Mouse (Mus musculus) forebrain, embryonic 16.5 days (tissue): Measurements from ENCODE around the gene Cnih4. TPM values are rescaled to one million over a fixed set of nuclear protein-coding genes. Genes with fewer than 3 reads are reported as not detected.
A peak's percentile ranks its signal among the peaks of the same experiment; 100 is the strongest.

Source experiments
- ATAC-seq: fragments of 200-750 bp; cut with Nextera tagmentation; 2 replicates; pipeline ENCODE4 v1.8.0; 2017; ENCODE audit warnings: mild to moderate bottlenecking, moderate library complexity
- H3K27ac ChIP-seq: fragments of 300-500 bp; sonication (generic); 2 replicates; pipeline ENCODE4 v1.5.1; 2014; ENCODE audit warnings: low read length, control low read depth
- H3K27me3 ChIP-seq: fragments of 300-500 bp; sonication (generic); replicated peaks from 2 replicates; pipeline ENCODE4 v1.6.1; 2014; ENCODE audit warnings: low read length; ENCODE audit not compliant: control insufficient read depth, insufficient read depth
- H3K36me3 ChIP-seq: fragments of 300-500 bp; sonication (generic); 2 replicates; pipeline ENCODE4 v1.6.1; 2014; ENCODE audit not compliant: control insufficient read depth, insufficient read depth
- H3K4me1 ChIP-seq: fragments of 300-500 bp; sonication (generic); replicated peaks from 2 replicates; pipeline ENCODE4 v1.6.1; 2014; ENCODE audit warnings: low read length; ENCODE audit not compliant: control insufficient read depth, insufficient read depth
- H3K4me2 ChIP-seq: fragments of 300-500 bp; sonication (generic); 2 replicates; pipeline ENCODE4 v1.6.1; 2014; ENCODE audit warnings: mild to moderate bottlenecking, low read length, control low read depth
- H3K4me3 ChIP-seq: fragments of 300-500 bp; sonication (generic); replicated peaks from 2 replicates; pipeline ENCODE4 v1.5.1; 2014; ENCODE audit warnings: mild to moderate bottlenecking, low read length, control low read depth
- H3K9ac ChIP-seq: fragments of 300-500 bp; sonication (generic); replicated peaks from 2 replicates; pipeline ENCODE4 v1.6.1; 2014; ENCODE audit warnings: low read depth, low read length, control low read depth
- H3K9me3 ChIP-seq: fragments of 300-500 bp; sonication (generic); 2 replicates; pipeline ENCODE4 v1.6.1; 2016; ENCODE audit warnings: low read length; ENCODE audit not compliant: control insufficient read depth
- WGBS: fragments of 180-500 bp; shearing (Covaris S2); extraction: QIAGEN DNeasy Blood & Tissue Kit; methylation state at CpG from one replicate; pipeline ENCODE4 v1.1.7; 2014; 5-methylcytosine and 5-hydroxymethylcytosine counted together
- polyA plus RNA-seq: library from polyadenylated mRNA; unstranded; fragments of >200 nt; fragmentation: Nextera tagmentation; extraction: Ambion mirVana; gene quantifications from 2 replicates; pipeline ENCODE4 v1.2.1, GENCODE M21; 2015

The Cnih4 gene
- polyA plus RNA-seq, 1 experiment from 2014 or later = 70.0 TPM

DNA sequence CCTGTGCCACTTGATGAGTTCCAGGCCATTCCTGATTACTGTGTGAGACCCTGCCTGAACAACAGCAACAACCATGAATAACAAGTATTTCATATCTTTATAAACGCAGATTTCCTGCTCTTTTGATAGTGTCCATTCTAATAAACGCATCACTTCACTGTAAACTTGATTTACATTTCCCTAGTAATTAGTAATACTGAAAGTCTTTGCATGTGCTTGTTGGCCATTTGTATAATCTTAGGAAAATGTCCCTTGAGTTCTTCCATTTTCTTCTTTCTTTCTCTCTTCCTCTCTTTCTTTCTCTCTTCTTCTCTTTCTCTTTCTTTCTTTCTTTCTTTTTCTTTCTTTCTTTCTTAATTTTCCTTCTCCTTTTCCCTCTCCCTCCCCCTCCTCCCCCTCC, 1.7 kb downstream of the Cnih4 start:
- Histone ChIP-seq H3K4me2 (no peak overlapping the region), H3K4me1 (peaks cover 17% of the 10 kb centered on the region), H3K27me3 (no peaks in the 10 kb centered on the region), H3K36me3 (no peaks in the 10 kb centered on the region), H3K4me3 (no peak overlapping the region), H3K27ac (no peak overlapping the region), H3K9me3 (no peaks in the 10 kb centered on the region), H3K9ac (no peak overlapping the region)
- ATAC-seq = no peak
- WGBS = 92% methylated on average over 2 of the region's 2 CpGs

DNA sequence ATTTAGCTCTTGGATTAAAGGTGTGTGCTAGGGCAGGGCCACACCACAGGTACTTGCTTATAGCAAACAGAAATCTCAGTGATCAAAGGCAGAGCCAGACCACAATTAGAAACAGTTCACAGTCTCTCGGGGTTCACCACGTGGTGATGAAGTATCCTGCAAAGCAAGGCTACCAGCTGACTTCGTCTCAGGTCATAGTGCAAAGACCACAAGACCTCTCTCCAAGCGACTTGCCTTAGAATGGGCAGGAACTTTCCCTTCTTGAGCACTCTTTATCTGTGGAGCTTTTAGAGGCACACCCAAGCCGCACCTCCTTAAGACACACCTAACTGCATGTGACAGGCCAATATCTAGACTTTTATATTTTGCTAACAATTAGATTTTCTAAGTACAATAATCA, 4.0 kb downstream of the Cnih4 start:
- 73% methylated on average over 5 of the region's 5 CpGs for WGBS
- no peaks in the 10 kb centered on the region for H3K9me3 ChIP-seq
- H3K27me3 ChIP-seq = no peaks in the 10 kb centered on the region
- no peak overlapping the region for H3K4me2 ChIP-seq
- ATAC-seq = no peak
- peaks cover 25% of the 10 kb centered on the region for H3K4me1 ChIP-seq
- H3K27ac ChIP-seq = no peak overlapping the region
- no peaks in the 10 kb centered on the region for H3K36me3 ChIP-seq
- H3K9ac ChIP-seq = no peak overlapping the region
- no peak overlapping the region for H3K4me3 ChIP-seq

DNA sequence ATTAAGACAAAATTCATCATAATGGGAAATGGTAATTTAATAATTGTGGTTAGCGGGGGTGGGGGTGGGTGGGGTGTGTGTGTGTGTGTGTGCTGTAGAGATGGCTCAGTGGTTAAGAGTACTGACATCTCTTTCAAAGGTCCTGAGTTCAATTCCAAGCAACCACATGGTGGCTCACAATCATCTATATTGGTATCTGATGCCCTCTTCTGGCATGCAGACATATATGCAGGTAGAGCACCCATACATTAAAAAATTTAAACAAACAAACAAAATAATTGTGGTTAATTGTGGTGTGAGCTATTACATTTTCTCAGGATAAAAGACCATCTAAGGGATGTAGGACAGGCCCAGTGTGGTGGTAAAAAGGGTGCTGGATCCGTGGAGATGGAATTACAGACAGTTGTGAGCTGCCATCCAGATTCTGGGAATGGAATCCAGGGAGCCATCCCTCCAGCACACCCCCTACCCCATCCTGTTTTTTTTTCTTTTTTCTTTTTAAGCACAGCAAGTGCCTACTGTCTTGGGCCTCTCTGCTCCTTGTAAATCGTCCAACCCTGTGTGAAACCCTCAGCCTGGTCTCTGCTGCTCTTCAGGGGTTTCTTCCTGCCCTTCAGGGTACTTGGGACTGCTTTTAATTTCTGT, 5.0 kb downstream of the Cnih4 start:
- H3K27me3 ChIP-seq = no peaks in the 10 kb centered on the region
- 69% methylated on average over 3 of the region's 3 CpGs for WGBS
- no peaks in the 10 kb centered on the region; the same call in 1 of the 2 replicates for H3K36me3 ChIP-seq
- H3K9ac ChIP-seq = no peak overlapping the region
- no peak overlapping the region for H3K4me2 ChIP-seq
- no peak for ATAC-seq
- H3K4me1 ChIP-seq = peaks cover 25% of the 10 kb centered on the region
- no peak overlapping the region for H3K4me3 ChIP-seq
- H3K9me3 ChIP-seq = no peaks in the 10 kb centered on the region
- no peak overlapping the region for H3K27ac ChIP-seq

DNA sequence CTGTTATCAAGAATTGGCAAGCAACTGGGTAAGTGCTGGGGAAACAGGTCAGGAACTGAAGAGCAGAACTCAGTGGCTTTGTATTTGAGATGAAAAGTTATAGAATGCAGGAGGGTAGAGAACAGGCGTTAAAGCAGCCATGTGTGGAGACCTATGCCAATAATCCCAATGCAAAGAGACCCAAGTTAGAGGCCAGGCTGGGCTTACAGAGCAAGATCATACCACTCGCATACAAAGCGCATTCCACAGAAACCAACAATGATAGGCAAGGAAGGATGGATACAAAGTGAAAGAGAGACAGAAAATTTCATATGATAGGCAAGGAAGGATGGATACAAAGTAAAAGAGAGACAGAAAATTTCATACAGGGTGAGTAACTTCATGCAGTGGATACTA, 5.9 kb downstream of the Cnih4 start:
- H3K36me3 ChIP-seq = no peaks in the 10 kb centered on the region; the same call in 1 of the 2 replicates
- no peak overlapping the region for H3K27ac ChIP-seq
- no peak overlapping the region for H3K9ac ChIP-seq
- ATAC-seq = peak; percentile 35
- H3K27me3 ChIP-seq = no peaks in the 10 kb centered on the region
- no peaks in the 10 kb centered on the region for H3K9me3 ChIP-seq
- H3K4me2 ChIP-seq = no peak overlapping the region
- WGBS = 61% methylated on average over 3 of the region's 3 CpGs
- peaks cover 17% of the 10 kb centered on the region for H3K4me1 ChIP-seq
- peak overlapping the region; percentile 84; the same call in 1 of the 2 replicates for H3K4me3 ChIP-seq

DNA sequence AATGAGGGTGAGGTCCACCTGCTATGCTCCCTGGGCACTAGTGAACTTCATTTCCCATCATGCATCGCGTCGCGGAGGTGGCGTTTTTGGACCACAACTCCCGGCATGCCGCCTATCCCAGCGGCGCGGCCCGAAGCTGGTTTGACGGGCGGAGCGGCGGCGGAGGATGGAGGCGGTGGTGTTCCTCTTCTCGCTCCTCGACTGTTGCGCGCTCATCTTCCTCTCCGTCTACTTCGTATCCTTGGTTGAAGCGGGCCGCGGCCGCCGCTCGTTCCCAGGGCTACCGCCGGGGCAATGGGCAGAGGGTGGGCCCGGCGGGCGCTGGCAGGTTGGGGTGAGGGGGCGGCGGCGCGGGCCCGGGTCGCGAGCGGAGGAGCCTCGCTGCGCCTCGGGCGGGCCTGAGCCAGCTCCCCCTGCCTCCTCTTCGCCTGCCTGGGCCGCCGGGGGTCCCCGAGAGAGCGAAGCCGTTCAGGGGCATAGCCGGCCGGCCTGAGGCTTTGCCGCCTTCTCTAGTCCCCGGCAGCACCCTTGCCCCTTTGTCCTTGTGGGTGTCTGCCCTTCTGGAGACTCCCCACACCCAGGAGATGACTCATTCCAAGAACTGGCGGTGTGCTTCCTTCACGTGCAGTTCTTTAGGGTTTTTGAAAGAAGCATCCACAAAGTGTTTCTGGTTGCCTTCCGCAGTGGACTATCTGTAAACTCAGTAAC, 6.5 kb downstream of the Cnih4 start:
- ATAC-seq = peak; percentile 93
- Histone ChIP-seq H3K4me2 (peak overlapping the region; percentile 74), H3K9me3 (no peaks in the 10 kb centered on the region), H3K36me3 (no peaks in the 10 kb centered on the region; the same call in 1 of the 2 replicates), H3K27me3 (no peaks in the 10 kb centered on the region), H3K9ac (peak overlapping the region; percentile 92), H3K27ac (peak overlapping the region; percentile 90), H3K4me3 (peak overlapping the region; percentile 84), H3K4me1 (peaks cover 15% of the 10 kb centered on the region)
- under 1% methylated on average over 48 of the region's 59 CpGs for WGBS

DNA sequence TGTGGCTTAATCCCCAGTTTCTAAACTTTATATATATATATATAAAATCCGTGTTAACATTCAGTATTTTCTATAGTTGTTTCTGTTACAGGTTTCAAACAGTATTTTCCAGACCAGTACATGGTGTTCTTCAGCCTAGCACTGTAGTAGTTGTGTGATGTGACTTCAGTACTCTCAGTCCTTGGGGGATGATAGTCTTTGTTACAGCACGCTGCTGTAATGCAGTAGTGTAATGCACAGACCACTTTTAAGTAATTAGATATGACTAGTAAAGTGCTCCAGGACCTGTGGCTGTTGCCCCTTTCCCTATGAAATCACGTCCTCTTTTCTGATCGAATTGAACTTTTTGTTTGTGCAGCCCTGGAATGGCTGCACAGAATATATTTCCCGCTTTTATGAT, 7.0 kb downstream of the Cnih4 start:
- no peak overlapping the region for H3K27ac ChIP-seq
- peaks cover 14% of the 10 kb centered on the region for H3K4me1 ChIP-seq
- H3K9me3 ChIP-seq = no peaks in the 10 kb centered on the region
- WGBS = 35% methylated on average over 5 of the region's 5 CpGs
- no peaks in the 10 kb centered on the region; the same call in 1 of the 2 replicates for H3K36me3 ChIP-seq
- no peaks in the 10 kb centered on the region for H3K27me3 ChIP-seq
- H3K9ac ChIP-seq = peak overlapping the region; percentile 92
- no peak for ATAC-seq
- H3K4me3 ChIP-seq = peak overlapping the region; percentile 84
- H3K4me2 ChIP-seq = peak overlapping the region; percentile 74

DNA sequence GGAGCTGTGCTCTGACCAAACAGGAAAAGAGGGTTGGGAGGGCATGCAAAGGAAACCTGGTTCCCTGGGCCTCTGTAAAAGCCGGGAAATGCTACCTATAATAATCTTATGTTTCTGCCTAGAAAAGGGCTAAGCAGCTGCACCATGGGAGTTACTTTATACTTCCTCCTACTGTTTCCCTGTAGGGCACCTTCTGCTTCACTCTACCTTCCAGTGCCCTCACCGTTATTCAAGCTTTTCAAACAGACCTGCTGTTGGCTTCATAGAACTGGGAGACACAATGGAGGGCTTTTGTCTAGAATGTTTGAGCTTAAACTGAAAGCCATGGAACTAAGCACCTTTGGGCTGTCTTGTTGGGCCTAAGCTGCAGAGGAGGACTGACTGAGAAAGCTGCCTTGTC, 23.3 kb downstream of the Cnih4 start:
- WGBS = 77% methylated on average over 2 of the region's 2 CpGs
- ATAC-seq = no peak

DNA sequence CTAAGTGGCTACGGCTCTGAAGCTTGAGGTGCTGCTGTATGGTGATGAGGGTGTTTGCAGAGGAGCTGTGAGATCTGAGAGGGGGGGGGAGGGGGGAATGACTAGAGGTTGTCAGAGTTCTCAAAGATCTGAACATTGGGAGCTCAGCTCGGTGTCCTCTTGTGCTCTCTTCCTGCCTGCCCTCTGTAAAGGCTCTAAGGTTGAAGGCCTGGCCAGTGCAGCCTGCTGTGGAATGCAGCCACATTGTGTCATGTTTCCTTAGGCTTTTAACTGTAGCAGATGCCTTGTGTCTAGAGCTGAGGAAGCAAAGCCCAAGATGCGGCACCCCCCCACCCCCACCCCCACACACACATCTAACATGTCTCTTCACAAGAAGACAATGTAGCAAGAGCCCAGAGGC, 23.9 kb downstream of the Cnih4 start:
- H3K4me3 ChIP-seq = no peak overlapping the region
- no peaks in the 10 kb centered on the region for H3K27me3 ChIP-seq
- WGBS = 92% methylated on average over 3 of the region's 3 CpGs
- no peaks in the 10 kb centered on the region for H3K9me3 ChIP-seq
- no peak overlapping the region for H3K27ac ChIP-seq
- H3K36me3 ChIP-seq = peaks cover 16% of the 10 kb centered on the region
- ATAC-seq = no peak
- H3K9ac ChIP-seq = no peak overlapping the region
- H3K4me1 ChIP-seq = no peaks in the 10 kb centered on the region
- no peak overlapping the region for H3K4me2 ChIP-seq

More for the DNA sequence above, 23.3 kb downstream of the Cnih4 start:
- Histone ChIP-seq H3K4me3 (no peak overlapping the region), H3K4me2 (no peak overlapping the region), H3K36me3 (peaks cover 21% of the 10 kb centered on the region), H3K4me1 (no peaks in the 10 kb centered on the region), H3K9ac (no peak overlapping the region), H3K27ac (no peak overlapping the region), H3K27me3 (no peaks in the 10 kb centered on the region), H3K9me3 (no peaks in the 10 kb centered on the region)

DNA sequence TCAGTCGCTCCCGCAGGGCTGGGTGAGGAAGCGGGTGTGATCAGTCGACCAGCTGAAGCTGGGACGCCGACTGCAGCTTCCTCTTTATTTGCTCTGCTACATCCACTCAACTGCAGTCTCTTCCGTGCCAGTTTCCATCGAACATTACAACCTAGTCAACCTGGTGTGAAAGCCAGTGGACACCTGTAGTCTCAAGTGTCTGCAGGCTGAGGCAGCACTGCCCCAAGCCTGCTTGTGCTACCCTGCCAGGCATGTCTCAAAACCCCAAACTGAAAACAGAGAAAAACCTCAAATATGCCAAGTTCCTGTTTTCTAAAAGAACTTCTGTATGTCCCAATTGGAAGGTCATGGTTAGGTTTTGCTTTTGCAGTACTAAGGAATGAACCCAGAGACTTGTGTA, 25.7 kb downstream of the Cnih4 start:
- WGBS = 88% methylated on average over 8 of the region's 8 CpGs
- H3K9me3 ChIP-seq = no peaks in the 10 kb centered on the region
- ATAC-seq = no peak
- no peak overlapping the region for H3K27ac ChIP-seq
- no peak overlapping the region for H3K9ac ChIP-seq
- no peaks in the 10 kb centered on the region for H3K4me1 ChIP-seq
- H3K27me3 ChIP-seq = no peaks in the 10 kb centered on the region
- peaks cover 9% of the 10 kb centered on the region for H3K36me3 ChIP-seq
- no peak overlapping the region for H3K4me3 ChIP-seq
- no peak overlapping the region for H3K4me2 ChIP-seq
